Mouse (Mus musculus): Measurements from ENCODE around the gene Gabrg2. TPM values are rescaled to one million over a fixed set of nuclear protein-coding genes. Genes with fewer than 3 reads are reported as not detected.

Gabrg2 gene
- polyA plus RNA-seq, 1 experiment, result not detected

Other genes starting within 250 kb of the Gabrg2 start
- gene Gabra1, start 182.1 kb upstream of the Gabrg2 start, polyA plus RNA-seq (2012; ENCODE audit: insufficient read depth, insufficient read length, missing spikeins), result not detected in 2 replicates